Mouse (Mus musculus) CH12.LX (cell line): ENCODE measurements at regions not wholly inside any gene's neighbourhood (a gene's known extent, or its start where the extent isn't known, plus 50 kb on each side); places are given as distances from the start of the nearest gene placed in this dataset.

ENCODE experiments used
- DNase-seq: peaks from one replicate; pipeline ENCODE4 v3.0.0-alpha.2; 2013; ENCODE audit errors: extremely low read depth
- H3K27ac ChIP-seq: 2 replicates; pipeline ENCODE4 v1.5.1; 2012; ENCODE audit warnings: low read depth, mild to moderate bottlenecking, control low read depth, moderate library complexity; ENCODE audit not compliant: insufficient read depth
- H3K27me3 ChIP-seq: replicated peaks from 2 replicates; pipeline ENCODE3; 2012; ENCODE audit warnings: inconsistent platforms
- H3K36me3 ChIP-seq, 2 experiments: replicated peaks in 1 of 2; 2 replicates each; pipeline versions ENCODE3 to v1.6.1; 2012; ENCODE audit warnings: inconsistent platforms in 1 of 2, low read length in 1 of 2, mild to moderate bottlenecking in 1 of 2, mixed read lengths in 1 of 2, moderate library complexity in 1 of 2; ENCODE audit not compliant: control insufficient read depth in 1 of 2, insufficient read depth in 1 of 2
- H3K4me1 ChIP-seq, 2 experiments: 2 replicates each; pipeline ENCODE4 v1.6.1; 2012; ENCODE audit warnings: inconsistent platforms in 1 of 2, moderate library complexity in 1 of 2; ENCODE audit not compliant: insufficient read depth in 2 of 2, control insufficient read depth in 1 of 2
- H3K4me2 ChIP-seq: 2 replicates; pipeline ENCODE4 v1.6.1; 2012; ENCODE audit warnings: low read depth, mild to moderate bottlenecking, control low read depth; ENCODE audit not compliant: poor library complexity, insufficient read depth, severe bottlenecking
- H3K4me3 ChIP-seq, 3 experiments: fragments of 150-350 bp in 1 of 3; sonication (generic) in 1 of 3; replicated peaks in 1 of 3; 2 replicates each; pipeline versions ENCODE3 to v1.5.1; 2011 to 2012; ENCODE audit warnings: low read depth in 2 of 3, low read length in 2 of 3, mild to moderate bottlenecking in 2 of 3, moderate library complexity in 2 of 3, control low read depth in 1 of 3, improper control_type of control experiment in 1 of 3, inconsistent platforms in 1 of 3, mixed read lengths in 1 of 3; ENCODE audit not compliant: poor library complexity in 1 of 3
- H3K79me2 ChIP-seq: replicated peaks from 2 replicates; pipeline ENCODE4 v1.6.1; 2012; ENCODE audit warnings: mild to moderate bottlenecking, moderate library complexity; ENCODE audit not compliant: control insufficient read depth, poor library complexity, insufficient read depth, severe bottlenecking; ENCODE audit errors: extremely low read depth
- H3K9ac ChIP-seq: 2 replicates; pipeline ENCODE4 v1.6.1; 2012; ENCODE audit warnings: low read depth, mild to moderate bottlenecking, control low read depth, moderate library complexity; ENCODE audit not compliant: insufficient read depth
- H3K9me3 ChIP-seq: replicated peaks from 2 replicates; pipeline ENCODE3; 2012; ENCODE audit warnings: low read length, inconsistent platforms, mixed read lengths
- CHD2 ChIP-seq: IDR thresholded peaks from 2 replicates; pipeline ENCODE4 v1.6.1; 2011; ENCODE audit warnings: low read length, improper control_type of control experiment
- CTCF ChIP-seq, 2 experiments: IDR thresholded peaks in 1 of 2; conservative IDR thresholded peaks in 1 of 2; 2 replicates each; pipeline ENCODE4 v1.5.1; 2011 to 2012; ENCODE audit warnings: low read depth in 2 of 2, low read length in 2 of 2, improper control_type of control experiment in 1 of 2, inconsistent platforms in 1 of 2, mild to moderate bottlenecking in 1 of 2, moderate library complexity in 1 of 2
- ELF1 ChIP-seq: IDR thresholded peaks from 2 replicates; pipeline ENCODE4 v1.6.1; 2014; ENCODE audit warnings: low read depth, mild to moderate bottlenecking, inconsistent platforms, low read length, improper control_type of control experiment
- EP300 ChIP-seq: IDR thresholded peaks from 2 replicates; pipeline ENCODE4 v1.6.1; 2011; ENCODE audit warnings: low read length, improper control_type of control experiment
- ETS1 ChIP-seq: conservative IDR thresholded peaks from 2 replicates; pipeline ENCODE4 v1.6.1; 2012; ENCODE audit warnings: low read depth, mild to moderate bottlenecking, inconsistent platforms, low read length, improper control_type of control experiment, moderate library complexity
- HCFC1 ChIP-seq: IDR thresholded peaks from 2 replicates; pipeline ENCODE4 v1.6.1; 2012; ENCODE audit warnings: low read depth, mild to moderate bottlenecking, inconsistent platforms, low read length, improper control_type of control experiment
- IRF4 ChIP-seq: IDR thresholded peaks from 2 replicates; pipeline ENCODE4 v1.6.1; 2014; ENCODE audit warnings: low read depth, mild to moderate bottlenecking, inconsistent platforms, low read length, improper control_type of control experiment
- KAT2A ChIP-seq: IDR thresholded peaks from 2 replicates; pipeline ENCODE4 v1.6.1; 2012; ENCODE audit warnings: low read length, improper control_type of control experiment, inconsistent platforms; ENCODE audit not compliant: insufficient replicate concordance
- MAX ChIP-seq: IDR thresholded peaks from 2 replicates; pipeline ENCODE4 v1.6.1; 2011; ENCODE audit warnings: low read length, improper control_type of control experiment
- MXI1 ChIP-seq: IDR thresholded peaks from 2 replicates; pipeline ENCODE4 v1.6.1; 2011; ENCODE audit warnings: mild to moderate bottlenecking, low read depth, low read length, improper control_type of control experiment
- NELFE ChIP-seq: IDR thresholded peaks from 2 replicates; pipeline ENCODE4 v1.6.1; 2011; ENCODE audit warnings: low read depth, low read length, improper control_type of control experiment
- NRF1 ChIP-seq: IDR thresholded peaks from 2 replicates; pipeline ENCODE4 v1.6.1; 2014; ENCODE audit warnings: low read depth, mild to moderate bottlenecking, inconsistent platforms, low read length, improper control_type of control experiment, moderate library complexity
- PAX5 ChIP-seq: IDR thresholded peaks from 2 replicates; pipeline ENCODE4 v1.6.1; 2012; ENCODE audit warnings: low read length, inconsistent platforms, mixed read lengths
- POLR2A ChIP-seq: IDR thresholded peaks from 2 replicates; pipeline ENCODE4 v1.6.1; 2011; ENCODE audit warnings: low read depth, mild to moderate bottlenecking, improper control_type of control experiment, low read length
- RCOR1 ChIP-seq: conservative IDR thresholded peaks from 2 replicates; pipeline ENCODE4 v1.6.1; 2012; ENCODE audit warnings: low read depth, mild to moderate bottlenecking, inconsistent platforms, low read length, improper control_type of control experiment
- SIN3A ChIP-seq: IDR thresholded peaks from 2 replicates; pipeline ENCODE4 v1.6.1; 2012; ENCODE audit warnings: low read length, improper control_type of control experiment, inconsistent platforms
- UBTF ChIP-seq: IDR thresholded peaks from 2 replicates; pipeline ENCODE4 v1.6.1; 2012; ENCODE audit warnings: low read depth, mild to moderate bottlenecking, inconsistent platforms, low read length, improper control_type of control experiment, moderate library complexity
- ZC3H11A ChIP-seq: IDR thresholded peaks from 2 replicates; pipeline ENCODE4 v1.6.1; 2012; ENCODE audit warnings: low read depth, mild to moderate bottlenecking, inconsistent platforms, low read length, improper control_type of control experiment
- dilution Hi-C: fragments of 300-500 bp; cut with MboI; formaldehyde crosslinking; loops from 2 replicates; pipeline ENCODE4 v1.14.3; 2020; ENCODE audit warnings: low sequenced_read_pairs; ENCODE audit not compliant: extremely low pct_unique_long_range_greater_than_20kb, extremely low pct_ligation_motif_present
- in situ Hi-C: fragments of 300-500 bp; cut with MboI; formaldehyde crosslinking; loops from 3 replicates; pipeline ENCODE4 v1.14.3; 2019; ENCODE audit warnings: low sequenced_read_pairs, low pct_ligation_motif_present, low pct_unique_long_range_greater_than_20kb, mixed read lengths

- TF ChIP-seq KAT2A (no peak), POLR2A (no peak)
- TF ChIP-seq, all 38 proteins: peak for 0
- in situ Hi-C loops: no loop called here
Measured at GRCm38 (mm10) chr4:81506841-81507240, 64.2 kb upstream of the Mpdz start.

GRCm38 (mm10) chr4:81506306-81506705, 63.7 kb upstream of the Mpdz start:
- DNase-seq: no peak
- Histone ChIP-seq H3K9ac (no peak overlapping the region), H3K27ac (no peak overlapping the region), H3K36me3 (no peaks in the 10 kb centered on the region), H3K4me1 (no peaks in the 10 kb centered on the region), H3K79me2 (no peaks in the 10 kb centered on the region), H3K27me3 (no peaks in the 10 kb centered on the region), H3K4me2 (no peak overlapping the region), H3K9me3 (no peaks in the 10 kb centered on the region), H3K4me3 (no peak overlapping the region)
- in situ Hi-C loops (no loop called here), dilution Hi-C loops (no loop called here)
- TF ChIP-seq HCFC1 (no peak), NRF1 (no peak), ELF1 (no peak), UBTF (no peak), ETS1 (no peak), SIN3A (no peak), POLR2A (no peak), EP300 (no peak), CTCF (conservative IDR thresholded peaks at IDR 0.05 in 1 of 2, IDR thresholded peaks at IDR 0.05 in 1 of 2; ENCODE audit: low read depth in 2 of 2, low read length in 2 of 2) (no peak), CHD2 (no peak), PAX5 (no peak), KAT2A (no peak), NELFE (no peak), ZC3H11A (no peak), IRF4 (no peak), MXI1 (no peak), MAX (no peak), RCOR1 (no peak)

More at GRCm38 (mm10) chr4:81506841-81507240, 64.2 kb upstream of the Mpdz start:
- Histone ChIP-seq H3K4me1 (no peaks in the 10 kb centered on the region), H3K79me2 (no peaks in the 10 kb centered on the region), H3K9me3 (no peaks in the 10 kb centered on the region), H3K36me3 (no peaks in the 10 kb centered on the region), H3K4me3 (no peak overlapping the region), H3K27me3 (no peaks in the 10 kb centered on the region), H3K9ac (no peak overlapping the region), H3K27ac (no peak overlapping the region), H3K4me2 (no peak overlapping the region)
- dilution Hi-C loops: no loop called here
- DNase-seq: no peak
